Mouse (Mus musculus) limb, embryonic 10.5 days (tissue): ENCODE measurements around the gene Ppm1g. TPM values are rescaled to one million over a fixed set of nuclear protein-coding genes. Genes with fewer than 3 reads are reported as not detected.
"Not testable (repeated sequence)": the region's sequence is repeated elsewhere in the genome, so short reads cannot be mapped to it uniquely, and the experiment has no call there.

Experiments
- DNase-seq: peaks from one replicate; pipeline ENCODE4 v3.0.0-alpha.2; 2017; ENCODE audit warnings: low spot score
- H3K27ac ChIP-seq: fragments of 300-500 bp; sonication (generic); 2 replicates; pipeline ENCODE4 v1.5.1; 2016; ENCODE audit warnings: mild to moderate bottlenecking
- H3K27me3 ChIP-seq: fragments of 300-500 bp; sonication (generic); 2 replicates; pipeline ENCODE4 v1.6.1; 2016; ENCODE audit warnings: low read depth, mild to moderate bottlenecking; ENCODE audit not compliant: poor library complexity, severe bottlenecking
- H3K36me3 ChIP-seq: fragments of 300-500 bp; sonication (generic); 2 replicates; pipeline ENCODE4 v1.6.1; 2016; ENCODE audit warnings: mild to moderate bottlenecking, moderate library complexity
- H3K4me1 ChIP-seq: fragments of 300-500 bp; sonication (generic); 2 replicates; pipeline ENCODE4 v1.6.1; 2016
- H3K4me3 ChIP-seq: fragments of 300-500 bp; sonication (generic); 2 replicates; pipeline ENCODE4 v1.5.1; 2016; ENCODE audit warnings: mild to moderate bottlenecking, moderate library complexity
- H3K9me3 ChIP-seq: fragments of 300-500 bp; sonication (generic); replicated peaks from 2 replicates; pipeline ENCODE4 v1.6.1; 2016; ENCODE audit warnings: mild to moderate bottlenecking
- WGBS: fragments of 180-500 bp; shearing (Covaris S2); methylation state at CpG from one replicate; pipeline ENCODE4 v1.1.7; 2016; 5-methylcytosine and 5-hydroxymethylcytosine counted together
- polyA plus RNA-seq: library from polyadenylated mRNA; unstranded; fragments of >200 nt; fragmentation: Nextera tagmentation; extraction: Ambion mirVana; gene quantifications from 2 replicates; pipeline ENCODE4 v1.2.1, GENCODE M21; 2016

Ppm1g gene
- polyA plus RNA-seq, 1 experiment from 2014 or later: 189 TPM

- H3K4me3 ChIP-seq: peak overlapping the region; percentile 58
- peak overlapping the region; percentile 88 for H3K27ac ChIP-seq
- peaks cover 38% of the 10 kb centered on the region for H3K4me1 ChIP-seq
- no peak for DNase-seq
- peaks cover 96% of the 10 kb centered on the region for H3K36me3 ChIP-seq
- WGBS: 53% methylated on average over 4 of the region's 4 CpGs
- H3K27me3 ChIP-seq: no peaks in the 10 kb centered on the region
- H3K9me3 ChIP-seq: no peaks in the 10 kb centered on the region
These were observed 30.2 kb upstream of the Ppm1g start for GRCm38 (mm10) chr5:31250716-31251115.

GRCm38 (mm10) chr5:31242191-31242590 is 21.7 kb upstream of the Ppm1g start:
- no peak for DNase-seq
- no peak overlapping the region for H3K27ac ChIP-seq
- peaks cover 37% of the 10 kb centered on the region for H3K36me3 ChIP-seq
- H3K4me3 ChIP-seq: peak overlapping the region; percentile 96
- peaks cover 13% of the 10 kb centered on the region for H3K4me1 ChIP-seq
- no peaks in the 10 kb centered on the region for H3K27me3 ChIP-seq
- no peaks in the 10 kb centered on the region for H3K9me3 ChIP-seq
- 48% methylated on average over 10 of the region's 10 CpGs for WGBS

DNA sequence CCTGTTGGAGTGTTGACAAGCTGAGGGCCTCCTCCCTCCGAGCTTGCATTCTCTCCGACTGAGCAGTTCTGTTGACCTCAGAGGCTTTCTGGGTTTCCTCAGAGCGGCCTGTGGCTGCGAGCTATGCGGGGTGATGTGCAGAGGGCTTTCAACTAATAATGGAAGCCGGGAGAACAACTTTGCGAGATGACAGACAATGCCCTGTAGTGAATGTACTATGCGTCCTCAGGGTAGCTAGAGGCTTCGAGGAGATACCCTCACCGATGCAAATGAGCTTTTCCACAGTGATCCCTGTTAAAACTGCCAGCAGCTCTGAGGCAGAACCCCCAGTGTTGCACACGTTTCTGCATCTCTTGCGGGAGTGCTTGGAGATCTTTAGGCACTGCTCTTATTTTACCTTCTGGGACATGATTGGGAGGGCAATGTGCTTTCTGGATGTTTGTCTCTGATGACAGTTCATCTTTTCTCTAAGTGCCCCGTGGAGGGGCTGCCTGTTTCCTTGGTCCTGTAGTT is 21.1 kb upstream of the Ppm1g start:
- 1% methylated on average over 13 of the region's 13 CpGs for WGBS
- peak overlapping the region; percentile 97 for H3K27ac ChIP-seq
- H3K36me3 ChIP-seq: peaks cover 31% of the 10 kb centered on the region
- no peaks in the 10 kb centered on the region for H3K27me3 ChIP-seq
- no peaks in the 10 kb centered on the region for H3K9me3 ChIP-seq
- no peak for DNase-seq
- peaks cover 13% of the 10 kb centered on the region for H3K4me1 ChIP-seq
- H3K4me3 ChIP-seq: peak overlapping the region; percentile 96

GRCm38 (mm10) chr5:31240637-31241521 is 20.4 kb upstream of the Ppm1g start, which contains the start of the genes Nrbp1 and Gm9970:
Gene Nrbp1, plus strand, starts transcription at chr5:31240864.
Gene Gm9970, minus strand, starts transcription at chr5:31241232.
- Histone ChIP-seq H3K36me3 (peaks cover 24% of the 10 kb centered on the region), H3K4me3 (peak within 1 kb of the TSS; percentile 96), H3K27me3 (no peaks in the 10 kb centered on the region), H3K4me1 (peaks cover 13% of the 10 kb centered on the region), H3K9me3 (no peaks in the 10 kb centered on the region), H3K27ac (peak within 1 kb of the TSS; percentile 97)
- WGBS: under 1% methylated on average over 102 of the region's 103 CpGs
- peak; percentile 94 for DNase-seq

DNA sequence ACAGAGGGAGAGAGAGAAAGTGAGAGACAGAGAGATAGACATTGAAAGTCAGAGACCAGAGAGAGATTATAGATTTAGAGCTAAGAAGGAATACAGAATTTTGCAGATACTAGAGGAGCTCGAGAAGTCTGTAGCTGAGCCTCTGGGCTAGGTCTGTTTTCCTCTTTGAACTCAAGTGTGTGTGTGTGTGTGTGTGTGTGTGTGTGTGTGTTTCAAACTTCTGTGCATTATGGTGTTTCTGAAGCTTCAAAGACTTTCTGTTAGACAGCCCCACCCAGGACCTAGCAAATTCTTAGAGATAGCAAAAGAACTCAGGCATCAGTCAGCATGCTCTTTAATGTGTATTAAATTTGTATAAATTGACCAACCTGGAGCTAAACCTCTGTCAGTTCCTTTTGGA is 6.2 kb upstream of the Ppm1g start:
- Histone ChIP-seq H3K4me1 (no peaks in the 10 kb centered on the region), H3K9me3 (no peaks in the 10 kb centered on the region), H3K27ac (no peak overlapping the region), H3K27me3 (no peaks in the 10 kb centered on the region), H3K4me3 (no peak overlapping the region), H3K36me3 (no peaks in the 10 kb centered on the region)
- DNase-seq: no peak
- 78% methylated on average over 1 of the region's 1 CpGs for WGBS

DNA sequence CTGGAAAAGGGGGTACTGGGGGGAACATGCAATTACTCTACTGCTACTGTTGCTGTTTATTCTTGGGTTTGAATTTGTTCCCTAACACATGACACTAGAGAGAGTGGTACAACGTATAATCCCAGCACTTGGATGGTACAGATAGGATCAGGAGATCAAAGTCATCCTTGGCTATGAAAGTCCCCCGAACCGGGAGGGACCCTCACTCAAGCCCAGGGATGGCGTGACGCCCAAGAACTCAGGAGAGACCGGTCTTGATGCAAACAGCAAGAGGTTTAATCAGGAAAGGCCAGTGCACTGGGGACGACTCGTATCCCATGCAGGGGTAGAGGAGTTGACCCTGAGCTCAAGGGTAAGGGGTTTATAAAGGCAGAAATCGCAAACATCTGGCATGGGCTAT is 2.2 kb upstream of the Ppm1g start:
- 93% methylated on average over 9 of the region's 9 CpGs for WGBS
- no peak for DNase-seq
- H3K9me3 ChIP-seq: no peaks in the 10 kb centered on the region
- no peak overlapping the region for H3K27ac ChIP-seq
- no peaks in the 10 kb centered on the region for H3K27me3 ChIP-seq
- H3K36me3 ChIP-seq: no peaks in the 10 kb centered on the region
- peaks cover 5% of the 10 kb centered on the region; the same call in 1 of the 2 replicates for H3K4me1 ChIP-seq
- no peak overlapping the region for H3K4me3 ChIP-seq

DNA sequence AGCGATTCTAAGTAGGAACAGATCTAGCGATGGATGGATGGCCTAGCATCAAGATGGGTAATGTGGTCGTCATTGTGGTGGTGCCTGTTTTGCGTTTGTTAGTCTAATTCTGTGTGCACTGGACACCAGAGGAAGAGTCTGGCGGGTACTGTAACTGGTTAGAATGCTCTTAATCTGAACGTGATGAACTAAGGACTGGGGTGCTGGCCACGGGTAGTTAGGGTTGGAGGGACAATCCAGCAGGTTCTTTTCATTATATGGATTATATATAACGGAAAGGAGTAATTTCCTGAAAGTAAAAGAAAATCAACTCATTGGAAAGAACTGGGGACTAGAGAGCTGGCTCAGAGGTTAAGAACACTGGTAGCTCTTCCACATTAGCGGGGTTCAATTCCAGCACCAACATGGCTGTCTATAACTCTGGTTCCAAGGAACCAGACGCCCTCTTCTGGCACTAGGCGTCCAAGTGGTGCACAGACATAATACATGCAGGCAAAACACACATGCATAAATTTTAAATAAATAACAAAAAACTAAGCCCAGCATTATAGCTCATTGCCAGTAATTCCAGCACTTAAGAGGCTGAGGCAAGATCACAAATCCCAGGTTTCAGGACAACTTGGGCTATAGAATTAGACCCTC is 938 bp upstream of the Ppm1g start:
- peak; percentile 49 for DNase-seq
- no peaks in the 10 kb centered on the region for H3K27me3 ChIP-seq
- peaks cover 8% of the 10 kb centered on the region; the same call in 1 of the 2 replicates for H3K36me3 ChIP-seq
- WGBS: 15% methylated on average over 11 of the region's 11 CpGs
- H3K4me1 ChIP-seq: peaks cover 5% of the 10 kb centered on the region; the same call in 1 of the 2 replicates
- H3K4me3 ChIP-seq: peak overlapping the region; percentile 98
- peak overlapping the region; percentile 96 for H3K27ac ChIP-seq
- H3K9me3 ChIP-seq: no peaks in the 10 kb centered on the region

DNA sequence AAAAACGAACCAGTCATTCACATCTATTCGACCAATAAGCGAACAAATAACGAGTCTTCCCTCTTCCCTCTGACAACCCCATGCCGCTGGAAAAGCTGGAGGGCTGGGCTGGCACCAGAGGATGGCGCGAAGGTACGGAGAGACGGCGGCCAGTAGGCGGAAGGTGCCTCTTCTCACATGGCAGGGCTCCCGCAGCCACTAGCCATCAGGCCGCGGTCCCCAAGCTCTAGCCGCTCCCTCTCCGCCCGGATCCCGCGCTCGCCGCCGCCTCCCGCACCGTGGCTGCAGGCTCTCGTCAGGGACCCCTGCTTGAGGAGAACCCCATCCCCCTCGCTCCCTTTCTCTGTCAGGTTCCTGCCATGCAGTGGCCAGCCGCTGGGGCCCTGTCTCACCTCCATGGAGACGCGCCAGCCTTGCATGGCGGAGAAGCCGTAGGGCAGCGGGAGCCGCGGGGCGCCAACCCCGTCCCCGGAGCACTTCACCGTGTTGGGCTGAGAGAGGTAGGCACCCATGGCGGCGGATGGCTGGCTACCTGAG is 508 bp downstream of the Ppm1g start:
- H3K27me3 ChIP-seq: no peaks in the 10 kb centered on the region
- DNase-seq: no peak
- peak overlapping the region; percentile 98 for H3K4me3 ChIP-seq
- peak overlapping the region; percentile 96 for H3K27ac ChIP-seq
- H3K9me3 ChIP-seq: no peaks in the 10 kb centered on the region
- H3K36me3 ChIP-seq: peaks cover 11% of the 10 kb centered on the region; the same call in 1 of the 2 replicates
- H3K4me1 ChIP-seq: peaks cover 5% of the 10 kb centered on the region; the same call in 1 of the 2 replicates
- under 1% methylated on average over 40 of the region's 40 CpGs for WGBS

DNA sequence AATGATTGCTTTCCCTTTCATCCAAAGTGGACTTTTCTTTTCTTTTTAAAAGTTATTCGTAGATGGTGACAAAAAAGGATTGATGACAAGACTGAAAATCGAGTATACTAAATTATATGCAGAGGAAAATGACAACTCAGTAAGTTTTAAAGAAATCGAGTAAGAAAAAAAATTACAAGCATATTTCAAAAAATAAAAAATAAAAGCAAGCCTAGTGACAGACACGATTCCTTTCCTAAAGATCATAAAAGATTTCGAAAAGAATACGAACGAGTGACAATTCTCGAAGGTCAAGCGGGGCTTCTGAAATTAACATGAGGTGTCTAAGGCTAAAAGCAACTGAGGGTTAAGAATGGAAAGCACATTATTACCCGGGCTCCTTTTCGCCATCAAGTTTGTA is 1.0 kb downstream of the Ppm1g start:
- Histone ChIP-seq H3K27me3 (no peaks in the 10 kb centered on the region), H3K4me3 (peak overlapping the region; percentile 98), H3K4me1 (peaks cover 5% of the 10 kb centered on the region; the same call in 1 of the 2 replicates), H3K36me3 (peaks cover 11% of the 10 kb centered on the region; the same call in 1 of the 2 replicates), H3K27ac (peak overlapping the region; percentile 96), H3K9me3 (no peaks in the 10 kb centered on the region)
- 3% methylated on average over 11 of the region's 11 CpGs for WGBS
- DNase-seq: no peak

GRCm38 (mm10) chr5:31219070-31219469 is 1.4 kb downstream of the Ppm1g start:
- no peak for DNase-seq
- no peak overlapping the region for H3K27ac ChIP-seq
- WGBS: 5% methylated on average over 2 of the region's 2 CpGs
- H3K27me3 ChIP-seq: no peaks in the 10 kb centered on the region
- H3K9me3 ChIP-seq: no peaks in the 10 kb centered on the region
- H3K4me3 ChIP-seq: peak overlapping the region; percentile 98
- H3K4me1 ChIP-seq: peaks cover 5% of the 10 kb centered on the region; the same call in 1 of the 2 replicates
- peaks cover 11% of the 10 kb centered on the region; the same call in 1 of the 2 replicates for H3K36me3 ChIP-seq

GRCm38 (mm10) chr5:31218294-31218693 is 2.2 kb downstream of the Ppm1g start:
- Histone ChIP-seq H3K4me3 (no peak overlapping the region), H3K27me3 (no peaks in the 10 kb centered on the region), H3K36me3 (peaks cover 11% of the 10 kb centered on the region; the same call in 1 of the 2 replicates), H3K27ac (no peak overlapping the region), H3K9me3 (no peaks in the 10 kb centered on the region), H3K4me1 (peaks cover 5% of the 10 kb centered on the region; the same call in 1 of the 2 replicates)
- DNase-seq: no peak
- whole genome bisulfite sequencing: 63% methylated on average over 7 of the region's 7 CpGs

- DNase-seq, H3K4me3 ChIP-seq, H3K27ac ChIP-seq, H3K4me1 ChIP-seq, H3K9me3 ChIP-seq, H3K27me3 ChIP-seq: not testable (repeated sequence)
- WGBS: 88% methylated on average over 6 of the region's 6 CpGs
- H3K36me3 ChIP-seq: peaks cover 11% of the 10 kb centered on the region; the same call in 1 of the 2 replicates
These were observed 3.9 kb downstream of the Ppm1g start for GRCm38 (mm10) chr5:31216554-31216953.
